Mouse (Mus musculus) stomach, embryonic 14.5 days (tissue): ENCODE measurements around the gene Klhl12. TPM values are rescaled to one million over a fixed set of nuclear protein-coding genes. Genes with fewer than 3 reads are reported as not detected.

Source experiments
- ATAC-seq: fragments of 200-750 bp; cut with Nextera tagmentation; 2 replicates; pipeline ENCODE4 v1.8.0; 2017; ENCODE audit warnings: low read depth, moderate TSS enrichment; ENCODE audit not compliant: insufficient number of reproducible peaks, insufficient read depth, low FRiP score
- H3K27ac ChIP-seq: fragments of 300-500 bp; sonication (generic); 2 replicates; pipeline ENCODE4 v1.5.1; 2014; ENCODE audit warnings: mild to moderate bottlenecking, low read length, moderate library complexity, mixed read lengths
- H3K27me3 ChIP-seq: fragments of 300-500 bp; sonication (generic); 2 replicates; pipeline ENCODE4 v1.6.1; 2014; ENCODE audit warnings: low read length, control low read depth, mixed read lengths; ENCODE audit not compliant: control insufficient read depth, insufficient read depth
- H3K36me3 ChIP-seq: fragments of 300-500 bp; sonication (generic); 2 replicates; pipeline ENCODE4 v1.6.1; 2014; ENCODE audit warnings: mild to moderate bottlenecking, control low read depth, low read length, moderate library complexity, mixed read lengths; ENCODE audit not compliant: control insufficient read depth, insufficient read depth
- H3K4me1 ChIP-seq: fragments of 300-500 bp; sonication (generic); 2 replicates; pipeline ENCODE4 v1.6.1; 2014; ENCODE audit warnings: low read length, control low read depth, mixed read lengths; ENCODE audit not compliant: control insufficient read depth, insufficient read depth
- H3K4me2 ChIP-seq: fragments of 300-500 bp; sonication (generic); replicated peaks from 2 replicates; pipeline ENCODE4 v1.6.1; 2014; ENCODE audit warnings: low read depth, low read length, control low read depth
- H3K4me3 ChIP-seq: fragments of 300-500 bp; sonication (generic); 2 replicates; pipeline ENCODE4 v1.5.1; 2014; ENCODE audit warnings: low read depth, low read length, control low read depth
- H3K9ac ChIP-seq: fragments of 300-500 bp; sonication (generic); replicated peaks from 2 replicates; pipeline ENCODE4 v1.6.1; 2014; ENCODE audit warnings: low read depth, mild to moderate bottlenecking, control low read depth, low read length, moderate library complexity, mixed read lengths
- H3K9me3 ChIP-seq: fragments of 300-500 bp; sonication (generic); 2 replicates; pipeline ENCODE4 v1.6.1; 2016; ENCODE audit warnings: low read depth, low read length, control low read depth; ENCODE audit not compliant: control insufficient read depth
- WGBS: fragments of 180-500 bp; shearing (Covaris S2); extraction: QIAGEN DNeasy Blood & Tissue Kit; methylation state at CpG from one replicate; pipeline ENCODE4 v1.1.7; 2014; 5-methylcytosine and 5-hydroxymethylcytosine counted together
- polyA plus RNA-seq: library from polyadenylated mRNA; unstranded; fragments of >200 nt; fragmentation: Nextera tagmentation; extraction: Ambion mirVana; gene quantifications from 2 replicates; pipeline ENCODE4 v1.2.1, GENCODE M21; 2014

Gene Klhl12
- polyA plus RNA-seq, 1 experiment from 2014 or later: 23.1 TPM

DNA sequence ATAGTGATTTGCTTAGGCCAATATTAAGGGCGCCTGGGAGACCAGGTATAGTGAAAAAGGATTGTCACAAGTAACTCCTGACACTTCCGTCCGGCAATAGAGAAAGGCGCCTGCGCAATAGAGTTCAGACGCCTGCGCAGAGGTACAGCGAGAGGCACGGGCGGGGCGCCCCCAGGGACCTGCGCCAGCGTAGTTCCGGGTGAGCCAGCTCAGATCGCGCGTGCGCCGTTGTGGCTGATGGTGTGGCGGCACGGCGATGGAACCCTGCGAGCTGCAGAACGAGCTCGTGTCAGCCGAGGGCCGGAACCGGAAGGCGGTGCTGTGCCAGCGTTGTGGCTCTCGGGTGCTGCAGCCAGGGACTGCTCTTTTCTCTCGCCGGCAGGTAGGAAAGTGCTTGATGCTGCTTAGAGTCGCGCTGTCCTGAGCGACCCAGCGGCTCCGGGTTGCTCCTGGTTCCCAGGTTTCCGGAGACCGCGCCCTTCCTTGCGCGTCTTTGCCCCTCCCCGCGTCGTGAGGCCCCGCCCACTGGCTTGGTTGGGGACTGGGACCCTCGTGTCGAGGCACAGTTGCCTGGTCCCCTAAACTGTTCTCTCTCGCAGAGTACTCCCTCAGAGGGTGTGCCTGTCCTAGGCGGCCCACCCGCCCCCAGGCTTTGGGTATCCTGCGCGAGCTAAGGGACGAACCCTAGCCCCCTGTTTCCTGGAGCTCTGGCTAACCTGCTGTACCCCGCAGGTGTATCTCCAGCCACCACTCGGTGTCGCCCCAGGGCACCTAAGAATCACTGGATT is 39.3 kb downstream of the Klhl12 start, which contains the start of gene Rabif:
Rabif (plus strand) TSS at position 221 of the 788 bp plus-strand sequence.
- ATAC-seq: peak; percentile 98
- under 1% methylated on average over 58 of the region's 58 CpGs for WGBS

DNA sequence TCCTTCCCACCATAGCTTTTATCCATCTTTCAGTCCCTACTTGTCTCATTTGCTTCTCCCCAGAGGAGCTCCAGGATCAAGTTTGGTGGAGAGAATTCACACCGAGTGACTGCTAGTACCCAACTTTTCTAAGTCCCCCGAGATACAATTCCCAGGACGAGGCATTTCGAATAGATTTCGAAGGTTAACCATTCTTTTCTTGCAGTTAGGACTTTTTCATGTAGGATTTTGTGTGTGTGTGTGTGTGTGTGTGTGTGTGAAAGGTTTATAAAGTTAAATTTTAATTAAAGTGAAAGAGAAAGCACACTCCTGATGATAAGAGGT is 39.8 kb downstream of the Klhl12 start:
- Histone ChIP-seq H3K27me3 (no peaks in the 10 kb centered on the region), H3K4me1 (peaks cover 12% of the 10 kb centered on the region; the same call in 1 of the 2 replicates), H3K27ac (peak overlapping the region; percentile 92), H3K4me2 (peak overlapping the region; percentile 72), H3K4me3 (peak overlapping the region; percentile 76), H3K36me3 (peaks cover 10% of the 10 kb centered on the region), H3K9ac (peak overlapping the region; percentile 54), H3K9me3 (no peaks in the 10 kb centered on the region)
- 17% methylated on average over 5 of the region's 5 CpGs for WGBS
- ATAC-seq: no peak

More for the DNA sequence above, 39.3 kb downstream of the Klhl12 start, which contains the start of gene Rabif:
- peak within 1 kb of the TSS; percentile 92 for H3K27ac ChIP-seq
- peak within 1 kb of the TSS; percentile 54 for H3K9ac ChIP-seq
- no peaks in the 10 kb centered on the region for H3K27me3 ChIP-seq
- H3K4me3 ChIP-seq: peak within 1 kb of the TSS; percentile 76
- peak within 1 kb of the TSS; percentile 72 for H3K4me2 ChIP-seq
- no peaks in the 10 kb centered on the region for H3K9me3 ChIP-seq
- H3K4me1 ChIP-seq: peaks cover 12% of the 10 kb centered on the region; the same call in 1 of the 2 replicates
- H3K36me3 ChIP-seq: peaks cover 15% of the 10 kb centered on the region

DNA sequence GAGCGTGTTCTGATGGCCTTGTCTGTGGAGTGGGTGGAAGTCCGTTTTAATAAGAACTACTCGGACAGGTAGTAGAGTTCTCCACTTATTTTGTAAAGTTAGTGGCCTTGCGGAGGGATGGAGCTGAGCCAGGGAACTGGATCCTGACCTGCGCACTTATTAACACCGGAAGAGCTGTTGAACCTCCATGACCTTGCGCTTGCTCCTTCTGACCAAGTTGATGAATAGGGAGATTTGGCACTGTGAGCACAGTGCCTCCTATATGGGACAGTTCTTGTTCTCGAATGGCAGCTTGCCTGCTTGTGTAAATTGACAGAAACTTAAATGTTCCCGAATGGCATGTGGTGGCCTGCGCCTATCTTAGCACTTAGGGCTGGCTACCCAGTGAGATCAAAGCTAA is 40.7 kb downstream of the Klhl12 start:
- no peaks in the 10 kb centered on the region for H3K9me3 ChIP-seq
- ATAC-seq: no peak
- no peaks in the 10 kb centered on the region for H3K27me3 ChIP-seq
- 69% methylated on average over 10 of the region's 10 CpGs for WGBS
- peaks cover 4% of the 10 kb centered on the region; the same call in 1 of the 2 replicates for H3K36me3 ChIP-seq
- H3K4me3 ChIP-seq: peak overlapping the region; percentile 76; the same call in 1 of the 2 replicates
- H3K4me1 ChIP-seq: peaks cover 12% of the 10 kb centered on the region; the same call in 1 of the 2 replicates
- H3K9ac ChIP-seq: no peak overlapping the region
- H3K27ac ChIP-seq: no peak overlapping the region; the same call in 1 of the 2 replicates
- peak overlapping the region; percentile 72 for H3K4me2 ChIP-seq

DNA sequence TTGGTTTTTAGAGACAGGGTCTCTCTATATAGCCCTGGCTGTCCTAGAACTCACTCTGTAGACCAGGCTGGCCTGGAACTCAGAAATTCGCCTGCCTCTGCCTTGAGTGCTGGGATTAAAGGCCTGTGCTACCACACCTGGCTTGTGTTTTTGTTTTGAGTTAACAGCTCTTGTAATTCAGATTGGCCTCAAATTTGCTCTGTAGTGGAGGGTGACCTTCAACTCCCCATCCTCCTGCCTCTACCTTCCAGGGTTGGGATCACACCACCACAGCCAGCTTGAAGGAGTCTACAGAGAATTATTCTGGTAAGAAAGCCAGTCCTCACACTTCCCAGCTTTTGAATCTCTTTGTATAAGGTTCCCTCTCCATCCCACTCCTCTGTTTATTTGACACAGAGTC is 45.6 kb downstream of the Klhl12 start:
- WGBS: 95% methylated on average over 1 of the region's 1 CpGs
- H3K9ac ChIP-seq: no peak overlapping the region
- ATAC-seq: no peak
- H3K27me3 ChIP-seq: no peaks in the 10 kb centered on the region
- peaks cover 5% of the 10 kb centered on the region; the same call in 1 of the 2 replicates for H3K4me1 ChIP-seq
- H3K4me2 ChIP-seq: no peak overlapping the region
- peaks cover 3% of the 10 kb centered on the region for H3K36me3 ChIP-seq
- H3K4me3 ChIP-seq: no peak overlapping the region
- H3K9me3 ChIP-seq: no peaks in the 10 kb centered on the region
- H3K27ac ChIP-seq: no peak overlapping the region

DNA sequence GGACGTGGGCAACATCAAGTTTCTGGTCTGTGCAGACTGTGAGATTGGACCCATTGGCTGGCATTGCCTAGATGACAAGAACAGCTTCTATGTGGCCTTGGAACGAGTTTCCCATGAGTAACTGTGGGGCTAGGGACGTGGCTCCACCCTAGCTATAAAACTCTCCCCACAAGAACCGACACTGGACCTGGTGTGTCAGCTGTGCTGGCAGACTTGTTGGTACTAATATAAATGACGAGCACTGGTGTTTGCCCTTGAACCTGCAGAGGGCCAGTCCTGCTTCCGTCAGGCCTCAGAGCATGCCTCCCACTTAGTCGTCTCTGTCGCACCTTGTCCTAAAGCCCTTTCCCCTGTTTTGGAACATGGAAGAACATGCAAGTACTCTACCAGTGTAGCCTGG is 50.9 kb downstream of the Klhl12 start:
- Histone ChIP-seq H3K4me3 (no peak overlapping the region), H3K4me2 (no peak overlapping the region), H3K36me3 (peaks cover 15% of the 10 kb centered on the region), H3K27me3 (no peaks in the 10 kb centered on the region), H3K9me3 (no peaks in the 10 kb centered on the region), H3K27ac (no peak overlapping the region), H3K4me1 (no peaks in the 10 kb centered on the region), H3K9ac (no peak overlapping the region)
- no peak for ATAC-seq
- 87% methylated on average over 8 of the region's 8 CpGs for WGBS

DNA sequence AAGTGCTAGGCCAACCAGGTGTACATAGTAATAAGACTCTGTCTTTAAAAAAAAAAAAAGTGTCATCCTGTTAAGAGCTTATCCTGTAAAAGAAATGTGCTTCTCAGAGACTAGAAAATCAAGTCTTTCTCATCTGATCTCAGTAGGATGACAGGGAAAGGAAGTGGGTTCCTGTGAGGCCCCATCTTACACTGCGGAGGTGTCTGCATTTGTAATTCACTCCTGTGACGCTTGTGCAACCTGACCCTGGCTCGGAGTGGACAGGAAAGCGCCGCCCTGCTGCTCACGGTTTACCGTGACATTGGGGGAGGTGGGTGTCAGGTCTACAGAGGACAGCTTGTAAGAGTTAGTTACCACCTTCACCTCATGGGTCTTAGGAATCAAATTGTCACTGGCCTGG is 54.7 kb downstream of the Klhl12 start:
- Histone ChIP-seq H3K9me3 (no peaks in the 10 kb centered on the region), H3K27ac (no peak overlapping the region), H3K4me2 (no peak overlapping the region), H3K4me1 (0 out of 2 replicates have a peak, but pooled peaks cover 3% of the 10 kb centered on the region), H3K27me3 (no peaks in the 10 kb centered on the region), H3K36me3 (peaks cover 15% of the 10 kb centered on the region), H3K9ac (no peak overlapping the region), H3K4me3 (no peak overlapping the region)
- 51% methylated on average over 7 of the region's 7 CpGs for WGBS
- no peak for ATAC-seq

DNA sequence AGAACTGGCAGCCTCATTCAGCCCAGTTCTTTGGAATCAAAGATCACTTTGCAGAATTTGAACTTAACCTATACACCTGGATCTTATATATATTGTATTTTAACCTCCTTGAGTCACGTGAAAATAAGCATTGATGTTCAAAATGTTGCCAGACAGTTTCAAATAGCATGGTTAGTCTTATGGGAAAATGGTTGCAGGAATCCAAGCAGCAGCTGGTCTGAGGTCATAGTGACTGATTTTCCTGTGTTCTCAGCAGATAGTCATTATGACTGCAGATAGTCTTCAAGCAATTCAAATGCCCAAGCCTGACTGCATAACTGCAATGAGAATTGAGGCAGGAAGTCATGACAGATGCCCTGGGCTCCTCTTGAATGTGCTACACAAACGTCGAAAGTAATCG is 56.9 kb downstream of the Klhl12 start:
- no peak overlapping the region for H3K27ac ChIP-seq
- H3K4me3 ChIP-seq: no peak overlapping the region
- WGBS: 61% methylated on average over 4 of the region's 4 CpGs
- no peaks in the 10 kb centered on the region for H3K9me3 ChIP-seq
- no peak for ATAC-seq
- no peak overlapping the region for H3K9ac ChIP-seq
- no peaks in the 10 kb centered on the region for H3K27me3 ChIP-seq
- peaks cover 4% of the 10 kb centered on the region; the same call in 1 of the 2 replicates for H3K36me3 ChIP-seq
- H3K4me2 ChIP-seq: no peak overlapping the region
- H3K4me1 ChIP-seq: peaks cover 11% of the 10 kb centered on the region; the same call in 1 of the 2 replicates

DNA sequence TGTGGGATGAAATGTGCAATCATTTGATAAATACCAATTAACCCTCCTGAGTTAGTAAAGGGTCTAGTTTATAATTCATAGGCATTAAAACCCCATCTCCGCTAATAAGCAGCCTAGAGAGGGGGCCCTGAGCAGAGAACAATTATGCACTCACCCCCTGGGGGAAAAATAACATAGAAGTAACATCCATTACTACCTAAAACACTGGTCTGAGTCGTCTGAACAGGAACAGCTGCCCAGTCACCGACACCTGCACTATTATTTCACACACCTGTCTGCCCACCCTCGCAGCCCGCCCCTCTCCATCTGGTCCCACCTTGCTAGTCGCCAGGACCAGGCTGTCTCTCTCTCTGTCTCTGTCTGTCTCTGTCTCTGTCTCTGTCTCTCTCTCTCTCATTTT is 57.3 kb downstream of the Klhl12 start:
- Histone ChIP-seq H3K36me3 (no peaks in the 10 kb centered on the region; the same call in 1 of the 2 replicates), H3K27ac (no peak overlapping the region), H3K9me3 (no peaks in the 10 kb centered on the region), H3K4me1 (peaks cover 11% of the 10 kb centered on the region; the same call in 1 of the 2 replicates), H3K4me3 (no peak overlapping the region), H3K4me2 (peak overlapping the region; percentile 87), H3K9ac (no peak overlapping the region), H3K27me3 (no peaks in the 10 kb centered on the region)
- no peak for ATAC-seq
- WGBS: 62% methylated on average over 6 of the region's 6 CpGs
